Mouse (Mus musculus) spleen, postnatal 36 days (tissue): ENCODE data around the gene Sipa1l1.
A peak's percentile ranks its signal among the peaks of the same experiment; 100 is the strongest.

Experiments used
- DNase-seq, 2 experiments: peaks; one replicate each; pipeline ENCODE4 v3.0.0; 2022; ENCODE audit warnings: low spot score in 2 of 2, mixed read lengths in 1 of 2

The Sipa1l1 gene

GRCm38 (mm10) chr12:82294906-82295887 lies 126.1 kb downstream of the Sipa1l1 start:
- peak; percentile 46 to 58 for DNase-seq

GRCm38 (mm10) chr12:82296276-82296675 lies 127.2 kb downstream of the Sipa1l1 start:
- no peak for DNase-seq

- no peak for DNase-seq
These were observed 128.1 kb downstream of the Sipa1l1 start for GRCm38 (mm10) chr12:82297196-82297595.

- no peak for DNase-seq
These were observed 129.7 kb downstream of the Sipa1l1 start for GRCm38 (mm10) chr12:82298662-82299460.

DNA sequence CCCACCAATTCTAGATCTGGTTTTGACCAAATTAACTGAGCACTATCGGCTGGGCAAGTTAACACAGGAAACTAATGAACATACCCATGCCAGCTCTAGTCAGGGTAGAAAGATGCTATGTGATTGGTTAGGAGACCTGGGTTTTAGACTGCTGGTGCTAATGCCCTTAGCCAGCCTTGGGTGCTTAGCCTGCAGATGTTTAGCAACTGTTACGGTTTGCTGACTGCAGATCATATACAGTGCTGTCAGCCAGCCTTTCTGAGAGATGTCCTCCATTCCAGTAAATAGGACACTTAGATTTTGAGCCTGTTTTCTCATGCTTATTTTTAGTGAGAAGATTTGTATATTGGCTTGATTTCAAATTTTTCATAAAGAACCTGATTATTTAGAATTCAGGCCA lies 135.0 kb downstream of the Sipa1l1 start:
- DNase-seq = no peak

DNA sequence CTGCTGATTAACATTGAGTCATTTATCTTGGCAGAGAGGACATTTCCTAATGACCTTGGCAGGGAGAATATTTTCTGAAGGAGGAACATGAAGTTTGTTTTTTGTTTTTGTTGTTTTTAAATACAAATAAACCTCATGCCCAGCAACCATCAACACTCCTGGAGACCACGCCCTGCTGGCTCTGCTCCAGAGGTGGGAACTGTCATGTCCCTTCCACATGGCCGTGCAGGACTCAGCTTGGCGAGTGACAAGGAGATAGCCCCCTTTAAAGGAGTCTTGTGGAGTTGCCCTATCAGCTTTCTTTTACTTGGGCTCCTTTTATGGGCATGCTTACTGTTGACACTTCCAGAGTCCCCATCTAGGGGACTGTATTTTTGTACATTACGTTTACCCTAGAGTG lies 136.9 kb downstream of the Sipa1l1 start:
- no peak for DNase-seq

DNA sequence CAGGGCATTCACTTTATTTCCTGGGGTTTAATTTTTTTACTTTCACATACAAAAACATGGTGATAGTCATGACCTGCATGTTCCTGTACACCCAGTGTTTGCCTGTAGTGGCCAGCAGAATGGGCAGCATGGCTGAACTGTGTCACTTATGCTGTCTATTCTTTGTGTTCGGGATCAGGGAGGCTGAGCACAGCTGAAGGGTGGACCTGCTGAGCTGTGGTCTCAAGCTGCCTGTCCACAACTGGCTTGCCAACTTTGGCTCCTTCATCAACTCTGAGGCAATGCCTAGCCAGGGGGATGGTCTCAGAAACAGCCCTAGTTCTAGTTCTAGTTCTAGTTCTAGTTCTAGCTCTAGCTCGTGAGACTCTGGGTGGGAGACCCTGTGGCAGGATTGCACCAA lies 142.5 kb downstream of the Sipa1l1 start:
- DNase-seq = no peak

DNA sequence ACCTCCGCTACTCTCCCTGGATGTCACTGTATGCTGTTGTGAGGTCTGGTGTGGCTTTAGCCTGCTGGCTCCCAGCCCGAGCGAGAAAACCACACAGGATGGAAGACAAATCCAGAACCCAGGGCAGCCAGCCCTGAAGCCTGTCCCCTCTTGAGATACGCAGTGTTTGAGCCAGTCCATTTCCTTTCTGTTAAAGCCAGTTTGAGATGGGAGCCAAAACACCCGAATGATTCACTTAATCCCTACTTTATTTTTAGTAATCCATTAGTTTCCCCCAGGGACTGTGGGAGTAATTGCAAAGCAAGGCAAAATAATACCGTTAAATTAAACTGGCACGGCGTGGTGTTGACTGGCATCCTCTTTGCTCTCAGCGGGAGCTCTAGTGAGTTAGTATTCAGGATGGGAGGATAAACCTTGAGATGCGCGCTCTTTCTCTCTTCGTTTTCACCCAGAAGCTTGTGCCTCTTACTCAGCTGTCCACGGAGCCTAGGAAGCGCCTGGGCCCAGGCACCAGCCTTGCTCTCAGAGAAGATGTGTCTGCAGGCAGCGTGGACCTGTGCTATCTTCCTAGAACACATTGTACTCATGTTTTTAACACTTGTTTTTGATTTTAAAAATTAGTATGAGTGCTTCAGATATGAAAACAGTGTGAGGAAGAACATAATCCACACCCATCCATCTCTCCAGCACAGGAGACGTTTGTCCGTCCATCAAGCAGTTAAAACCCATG lies 143.1 kb downstream of the Sipa1l1 start:
- DNase-seq = no peak

DNA sequence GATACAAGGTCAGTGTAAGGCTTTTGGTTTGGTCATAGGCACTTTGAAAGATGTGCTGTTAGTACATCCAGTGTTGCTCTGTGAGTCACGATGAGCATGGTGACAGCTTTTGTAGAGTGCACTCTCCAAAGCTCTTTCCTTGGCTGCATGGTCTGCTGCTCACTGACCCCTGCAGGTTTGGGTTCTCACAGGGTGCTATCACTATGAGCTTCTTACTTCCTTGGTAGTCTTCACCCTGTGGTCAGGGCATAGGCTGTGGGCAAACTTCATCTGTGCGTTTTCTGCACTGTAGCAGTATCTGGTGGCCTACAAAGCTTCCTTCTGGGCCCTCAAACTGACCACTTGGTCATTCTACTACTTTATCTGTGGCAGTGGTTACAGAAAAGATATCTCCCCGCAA lies 144.0 kb downstream of the Sipa1l1 start:
- no peak for DNase-seq

DNA sequence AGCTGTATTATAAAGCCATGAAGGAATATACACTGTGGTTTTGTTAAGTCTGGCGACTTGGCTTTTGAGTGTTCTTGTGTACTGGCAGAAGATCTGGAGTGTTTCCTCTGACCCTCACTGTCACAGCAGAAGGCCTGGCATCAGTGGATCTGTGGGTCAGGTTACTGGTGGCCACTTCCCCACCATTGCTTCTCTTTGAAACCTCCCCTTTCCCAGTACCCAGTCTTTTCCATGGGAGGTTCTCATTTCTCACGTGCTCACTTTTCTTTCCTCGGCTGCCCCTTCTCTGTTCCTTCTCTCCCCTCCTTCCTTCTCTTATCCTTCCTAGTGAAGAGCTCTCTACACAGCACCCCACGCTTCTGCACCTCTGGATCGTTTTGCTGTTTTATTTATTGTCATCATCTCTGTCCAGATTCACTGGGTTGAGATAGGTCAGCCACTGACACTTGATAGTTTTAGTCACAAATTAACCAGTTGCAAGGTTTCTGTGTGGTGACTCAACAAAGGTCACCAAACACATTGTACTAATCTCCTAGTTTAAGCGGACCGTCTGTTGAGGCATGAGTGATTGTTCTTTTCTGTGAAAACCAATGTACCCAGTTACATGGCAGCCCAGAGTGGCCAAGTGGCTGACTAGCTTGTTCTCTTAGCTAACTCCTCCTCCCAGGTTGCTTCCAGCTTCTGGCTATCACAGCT lies 150.5 kb downstream of the Sipa1l1 start:
- no peak for DNase-seq

- DNase-seq = no peak
These were observed 151.1 kb downstream of the Sipa1l1 start for GRCm38 (mm10) chr12:82320204-82320603.

GRCm38 (mm10) chr12:82321397-82321796 lies 152.3 kb downstream of the Sipa1l1 start:
- no peak for DNase-seq

GRCm38 (mm10) chr12:82321855-82322254 lies 152.7 kb downstream of the Sipa1l1 start:
- no peak for DNase-seq

DNA sequence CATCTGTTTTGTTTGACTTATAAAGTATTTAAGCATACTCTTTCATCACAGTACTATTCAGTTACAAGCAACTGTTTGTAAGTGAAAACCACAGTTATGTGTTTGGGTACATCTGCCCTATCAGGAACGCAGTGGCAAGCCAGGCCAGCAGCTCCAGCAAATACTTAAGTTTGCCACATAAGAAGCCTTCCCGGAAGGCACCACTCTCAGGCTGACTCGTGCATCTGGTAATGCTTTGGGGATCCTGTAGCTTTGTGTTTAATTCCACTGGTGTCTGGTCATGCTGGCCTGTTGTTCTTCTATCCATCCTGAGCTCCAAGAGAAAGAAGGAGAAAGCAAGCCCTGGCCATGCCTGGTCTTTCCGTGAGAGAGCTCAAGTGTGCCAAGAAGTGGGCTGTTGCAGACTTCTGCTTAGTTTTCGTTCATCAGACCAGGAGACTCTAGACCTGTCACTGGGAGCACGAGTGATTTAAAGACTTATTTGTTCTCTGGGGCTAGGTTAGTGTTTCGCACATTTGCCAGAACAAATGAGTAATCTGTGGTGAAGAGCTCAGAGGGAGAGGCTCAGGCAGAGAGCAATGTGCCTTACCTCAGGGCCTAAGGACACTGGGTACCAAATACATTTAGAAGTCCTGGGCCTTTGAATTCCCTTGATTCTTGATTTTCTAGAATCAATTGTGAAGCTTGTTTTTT lies 153.8 kb downstream of the Sipa1l1 start:
- DNase-seq = no peak

- DNase-seq = no peak
These were observed 155.5 kb downstream of the Sipa1l1 start for GRCm38 (mm10) chr12:82324621-82325020.

- DNase-seq = no peak
These were observed 156.4 kb downstream of the Sipa1l1 start for GRCm38 (mm10) chr12:82325502-82325901.

DNA sequence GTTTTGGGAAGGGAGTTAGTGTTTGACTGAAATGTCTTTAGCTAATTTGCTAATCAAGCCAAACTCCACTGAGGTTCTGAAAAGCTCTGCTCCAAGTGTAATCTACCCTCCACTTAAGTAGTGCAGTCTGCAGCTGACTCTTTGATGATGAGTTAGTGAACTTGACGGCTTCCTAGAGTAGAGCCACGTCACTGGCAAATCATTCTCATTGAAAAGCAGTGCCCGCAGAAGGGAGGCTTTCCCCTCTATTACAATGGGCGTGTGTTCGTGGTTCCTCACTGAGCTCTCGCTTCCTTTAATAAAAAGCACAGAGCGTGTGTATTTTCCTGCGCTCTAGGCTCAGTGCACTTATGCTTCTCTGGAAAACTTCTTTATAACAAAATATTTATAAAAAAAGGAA lies 157.3 kb downstream of the Sipa1l1 start:
- no peak for DNase-seq

DNA sequence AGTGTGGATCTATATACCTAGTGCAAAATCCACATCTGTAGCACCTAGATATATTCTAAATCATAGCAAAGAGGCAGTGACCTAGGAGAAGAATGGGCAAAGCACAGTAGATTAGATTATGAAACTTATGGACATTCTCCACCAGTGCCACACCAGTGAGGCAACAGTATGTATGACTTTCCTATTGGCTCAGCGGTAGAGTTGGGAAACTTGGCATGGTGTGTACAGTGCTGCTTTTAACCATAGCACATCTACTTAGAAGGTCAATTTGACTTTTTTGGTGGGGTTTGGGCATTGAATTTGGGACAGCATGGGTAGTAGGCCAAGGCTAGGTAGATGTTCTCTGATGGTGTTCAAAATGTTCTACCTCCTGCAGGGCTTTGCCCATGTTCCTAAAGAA lies 159.0 kb downstream of the Sipa1l1 start:
- no peak for DNase-seq

DNA sequence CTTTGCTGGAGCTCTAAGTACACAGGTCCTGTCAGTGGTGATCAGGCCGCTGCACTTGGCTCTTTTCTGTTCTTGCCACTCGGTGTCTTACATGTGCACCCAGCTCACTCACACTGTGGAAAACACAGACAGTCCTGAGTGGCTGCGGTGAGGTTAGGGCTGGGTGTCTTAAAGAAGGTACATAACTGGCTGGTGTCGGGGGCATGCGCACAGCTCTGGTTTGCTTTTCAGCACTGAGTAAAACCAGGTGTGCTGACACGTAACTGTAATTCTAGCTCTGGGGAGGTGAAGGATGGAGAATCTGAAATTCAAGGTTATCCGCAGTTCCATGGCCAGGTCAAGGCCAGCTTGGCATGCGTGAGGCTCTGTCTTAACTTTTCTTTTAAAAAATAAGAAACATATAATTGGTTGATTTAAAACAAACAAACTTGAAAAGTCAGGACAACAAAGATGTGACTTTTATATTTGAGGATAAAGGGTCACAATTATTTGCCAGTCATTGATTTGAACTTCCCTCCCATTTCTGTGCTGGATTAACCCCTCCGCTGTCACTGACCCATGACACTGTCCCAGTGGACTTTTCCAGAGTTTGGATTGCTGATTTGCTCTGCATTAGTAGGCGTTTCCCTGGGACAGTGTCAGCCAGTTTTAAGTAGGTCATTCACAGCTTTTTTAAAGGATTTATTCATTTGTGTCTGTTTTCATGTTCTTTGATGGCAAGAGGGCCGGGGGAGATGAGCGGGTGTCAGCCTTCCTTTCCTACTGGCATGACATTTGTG lies 163.9 kb downstream of the Sipa1l1 start:
- no peak for DNase-seq

DNA sequence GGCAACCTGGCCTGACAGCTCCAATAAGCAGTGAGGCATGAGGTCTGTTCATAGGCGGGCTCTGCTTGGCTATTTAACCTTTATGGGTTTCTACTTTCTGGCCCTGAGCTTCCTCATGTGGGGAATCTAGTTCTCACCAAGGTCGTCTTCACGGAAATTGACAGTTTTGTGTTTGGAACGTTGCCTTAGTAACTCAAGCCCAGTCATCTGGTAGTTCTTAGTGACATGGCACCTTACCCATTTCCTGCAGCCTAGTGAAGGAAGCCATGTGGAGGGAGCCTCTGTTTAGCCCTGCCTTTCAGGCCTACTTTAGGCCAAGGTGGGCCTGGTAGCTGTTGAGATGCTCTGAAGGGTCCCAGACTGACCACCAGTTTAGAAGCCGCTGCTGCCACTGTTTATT lies 164.9 kb downstream of the Sipa1l1 start:
- DNase-seq = no peak
